Mouse (Mus musculus): ENCODE measurements around the gene Adcy2. TPM values are rescaled to one million over a fixed set of nuclear protein-coding genes. Genes with fewer than 3 reads are reported as not detected.

The Adcy2 gene
- polyA plus RNA-seq, 1 experiment from 2014 or later, result 0.98 TPM

DNA sequence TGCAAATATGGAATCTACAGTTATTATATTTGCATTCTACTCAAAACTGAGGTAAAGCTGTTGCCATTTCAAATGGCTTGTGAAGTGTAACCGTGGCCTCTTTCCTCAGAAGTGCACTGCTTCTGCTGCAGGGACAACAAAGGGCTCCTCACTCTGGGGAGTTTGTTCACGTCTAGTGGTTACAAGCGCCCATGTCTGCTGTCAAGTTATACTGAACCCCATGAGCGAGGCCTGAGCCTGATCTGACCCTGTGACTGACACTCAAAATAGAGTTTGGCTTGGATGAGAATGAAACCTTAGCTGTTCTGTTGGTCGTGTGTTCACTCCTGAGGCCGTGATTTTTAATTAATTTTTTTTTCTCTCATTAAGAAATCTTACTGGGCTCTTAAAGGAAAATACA, 38.8 kb downstream of the Adcy2 start:
- no peak for ATAC-seq (replicated peaks; ENCODE audit: insufficient number of reproducible peaks, insufficient read depth, low FRiP score, low read depth)
- Histone ChIP-seq H3K4me3 (no peak overlapping the region), H3K36me3 (no peaks in the 10 kb centered on the region), H3K27ac (no peak overlapping the region), H3K9me3 (replicated peaks) (no peaks in the 10 kb centered on the region), H3K9ac (no peak overlapping the region), H3K27me3 (no peaks in the 10 kb centered on the region), H3K4me2 (no peak overlapping the region), H3K4me1 (replicated peaks) (0 out of 2 replicates have a peak, but pooled peaks cover 2% of the 10 kb centered on the region)
- WGBS, result 76% methylated on average over 6 of the region's 6 CpGs

DNA sequence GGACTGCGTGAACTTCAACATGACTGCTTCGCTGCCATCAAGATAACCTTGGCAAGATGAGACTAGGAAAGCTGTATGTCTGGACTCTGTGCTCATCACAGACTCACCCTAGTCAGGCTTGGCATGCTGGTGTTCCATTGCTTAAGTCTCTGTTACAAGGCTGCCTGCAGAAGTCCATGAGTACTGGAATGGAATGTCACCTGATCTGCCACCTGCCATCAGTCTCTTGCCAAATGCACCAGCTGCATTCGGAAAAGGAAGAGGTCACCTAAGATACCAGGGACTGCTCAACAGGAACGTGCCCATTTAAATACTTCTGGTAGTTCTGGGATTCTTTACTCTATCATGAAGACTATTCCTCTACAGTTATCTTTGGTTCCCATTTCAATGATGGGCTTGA, 39.9 kb downstream of the Adcy2 start:
- H3K27me3 ChIP-seq, result no peaks in the 10 kb centered on the region
- WGBS, result 79% methylated on average over 4 of the region's 4 CpGs
- no peak for ATAC-seq (replicated peaks; ENCODE audit: insufficient number of reproducible peaks, insufficient read depth, low FRiP score, low read depth)

GRCm38 (mm10) chr13:68942735-68943134, 56.6 kb downstream of the Adcy2 start:
- Histone ChIP-seq H3K4me3 (no peak overlapping the region), H3K9me3 (replicated peaks) (no peaks in the 10 kb centered on the region), H3K4me2 (no peak overlapping the region), H3K27me3 (no peaks in the 10 kb centered on the region), H3K4me1 (replicated peaks) (no peaks in the 10 kb centered on the region), H3K9ac (no peak overlapping the region), H3K36me3 (no peaks in the 10 kb centered on the region), H3K27ac (no peak overlapping the region)
- no peak for ATAC-seq (replicated peaks; ENCODE audit: insufficient number of reproducible peaks, insufficient read depth, low FRiP score, low read depth)
- 61% methylated on average over 2 of the region's 2 CpGs for WGBS

More for the DNA sequence above, 39.9 kb downstream of the Adcy2 start:
- H3K4me1 ChIP-seq (replicated peaks), result 0 out of 2 replicates have a peak, but pooled peaks cover 2% of the 10 kb centered on the region
- no peaks in the 10 kb centered on the region for H3K9me3 ChIP-seq (replicated peaks)
- no peak overlapping the region for H3K27ac ChIP-seq
- H3K36me3 ChIP-seq, result no peaks in the 10 kb centered on the region
- H3K4me3 ChIP-seq, result no peak overlapping the region
- no peak overlapping the region for H3K9ac ChIP-seq
- no peak overlapping the region for H3K4me2 ChIP-seq

GRCm38 (mm10) chr13:68941429-68941828, 57.9 kb downstream of the Adcy2 start:
- no peak for ATAC-seq (replicated peaks; ENCODE audit: insufficient number of reproducible peaks, insufficient read depth, low FRiP score, low read depth)
- H3K27me3 ChIP-seq, result no peaks in the 10 kb centered on the region
- no peaks in the 10 kb centered on the region for H3K4me1 ChIP-seq (replicated peaks)
- no peak overlapping the region for H3K4me3 ChIP-seq
- no peaks in the 10 kb centered on the region for H3K36me3 ChIP-seq
- H3K4me2 ChIP-seq, result no peak overlapping the region
- WGBS, result 76% methylated on average over 1 of the region's 1 CpGs
- no peak overlapping the region for H3K9ac ChIP-seq
- no peak overlapping the region for H3K27ac ChIP-seq
- H3K9me3 ChIP-seq (replicated peaks), result no peaks in the 10 kb centered on the region

DNA sequence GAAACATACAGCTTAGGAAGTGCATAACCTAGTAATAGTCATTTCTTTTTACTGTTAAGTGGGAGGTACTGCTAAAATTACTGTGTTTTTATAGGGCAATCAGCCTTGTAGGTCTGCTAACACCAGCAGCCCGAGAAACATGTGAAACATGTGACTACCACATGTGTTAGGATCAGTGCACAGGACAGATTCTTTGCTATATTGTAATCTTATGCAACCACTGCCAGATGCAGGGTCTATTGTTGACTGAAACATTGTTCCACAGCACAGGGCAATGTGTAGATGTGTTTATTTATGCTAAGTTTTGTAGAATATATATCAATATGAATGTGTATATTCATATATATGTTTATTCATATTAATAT, 67.1 kb downstream of the Adcy2 start:
- Histone ChIP-seq H3K36me3 (no peaks in the 10 kb centered on the region), H3K4me2 (no peak overlapping the region), H3K4me1 (replicated peaks) (no peaks in the 10 kb centered on the region), H3K27ac (no peak overlapping the region), H3K9ac (no peak overlapping the region), H3K27me3 (no peaks in the 10 kb centered on the region), H3K9me3 (replicated peaks) (no peaks in the 10 kb centered on the region), H3K4me3 (no peak overlapping the region)
- WGBS, result 52% methylated on average over 1 of the region's 1 CpGs
- no peak for ATAC-seq (replicated peaks; ENCODE audit: insufficient number of reproducible peaks, insufficient read depth, low FRiP score, low read depth)

DNA sequence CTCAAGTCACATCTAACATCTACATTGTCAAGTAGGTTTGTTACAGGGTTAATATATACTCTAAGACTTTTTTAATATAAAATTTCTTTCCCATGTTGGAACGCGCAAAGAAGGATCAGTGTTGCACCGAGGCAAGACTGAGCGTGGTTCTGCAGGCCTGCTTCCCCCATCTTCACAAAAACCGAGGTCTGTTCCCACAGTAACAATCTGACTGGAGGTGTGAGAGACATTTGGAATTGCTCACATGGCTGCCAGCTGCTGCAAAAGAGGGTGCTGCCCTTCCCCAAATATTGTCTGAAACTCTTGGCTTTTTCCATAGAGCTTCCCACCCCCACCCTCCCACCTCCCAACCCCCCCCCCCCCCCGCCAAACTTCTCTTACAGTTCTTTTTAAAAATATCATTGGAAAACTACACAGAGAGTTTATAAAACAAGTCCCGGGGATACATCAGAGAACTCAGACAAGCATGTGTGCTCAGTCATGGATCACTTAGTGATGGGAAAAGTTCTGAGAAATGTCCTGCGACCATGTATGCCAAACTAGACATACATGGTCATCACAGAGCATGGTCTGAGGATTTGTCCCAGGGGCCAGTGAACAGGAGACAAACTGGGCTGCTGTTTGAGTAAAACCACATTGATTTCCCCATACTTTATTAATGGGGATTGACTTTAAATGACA, 67.6 kb downstream of the Adcy2 start:
- WGBS, result 67% methylated on average over 8 of the region's 8 CpGs
- no peaks in the 10 kb centered on the region for H3K4me1 ChIP-seq (replicated peaks)
- no peak overlapping the region for H3K4me3 ChIP-seq
- no peaks in the 10 kb centered on the region for H3K36me3 ChIP-seq
- no peaks in the 10 kb centered on the region for H3K27me3 ChIP-seq
- H3K27ac ChIP-seq, result no peak overlapping the region
- H3K9ac ChIP-seq, result no peak overlapping the region
- H3K4me2 ChIP-seq, result no peak overlapping the region
- no peaks in the 10 kb centered on the region for H3K9me3 ChIP-seq (replicated peaks)
- ATAC-seq (replicated peaks; ENCODE audit: insufficient number of reproducible peaks, insufficient read depth, low FRiP score, low read depth), result no peak

DNA sequence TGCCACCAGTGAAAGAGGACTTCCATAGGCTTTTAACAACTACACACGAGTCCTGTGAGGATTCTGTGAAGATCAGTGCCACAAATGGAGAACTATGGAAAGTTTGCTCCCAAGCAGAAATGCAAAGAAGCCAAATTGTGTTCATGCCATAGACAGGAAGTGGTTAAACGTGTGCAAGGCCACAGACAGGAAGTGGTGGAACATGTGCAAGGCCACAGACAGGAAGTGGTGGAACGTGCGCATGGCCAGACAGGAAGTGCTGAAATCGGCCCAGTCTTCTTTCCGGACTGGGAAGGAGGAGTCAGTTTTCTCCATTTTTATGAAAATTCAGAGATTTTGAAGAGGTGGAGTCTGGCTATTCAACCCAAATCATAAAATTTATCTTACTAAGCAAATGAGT, 70.9 kb downstream of the Adcy2 start:
- Histone ChIP-seq H3K4me2 (no peak overlapping the region), H3K4me1 (replicated peaks) (no peaks in the 10 kb centered on the region), H3K9me3 (replicated peaks) (no peaks in the 10 kb centered on the region), H3K27me3 (no peaks in the 10 kb centered on the region), H3K36me3 (no peaks in the 10 kb centered on the region), H3K27ac (no peak overlapping the region), H3K9ac (no peak overlapping the region), H3K4me3 (no peak overlapping the region)
- ATAC-seq (replicated peaks; ENCODE audit: insufficient number of reproducible peaks, insufficient read depth, low FRiP score, low read depth), result no peak
- 61% methylated on average over 6 of the region's 6 CpGs for WGBS

DNA sequence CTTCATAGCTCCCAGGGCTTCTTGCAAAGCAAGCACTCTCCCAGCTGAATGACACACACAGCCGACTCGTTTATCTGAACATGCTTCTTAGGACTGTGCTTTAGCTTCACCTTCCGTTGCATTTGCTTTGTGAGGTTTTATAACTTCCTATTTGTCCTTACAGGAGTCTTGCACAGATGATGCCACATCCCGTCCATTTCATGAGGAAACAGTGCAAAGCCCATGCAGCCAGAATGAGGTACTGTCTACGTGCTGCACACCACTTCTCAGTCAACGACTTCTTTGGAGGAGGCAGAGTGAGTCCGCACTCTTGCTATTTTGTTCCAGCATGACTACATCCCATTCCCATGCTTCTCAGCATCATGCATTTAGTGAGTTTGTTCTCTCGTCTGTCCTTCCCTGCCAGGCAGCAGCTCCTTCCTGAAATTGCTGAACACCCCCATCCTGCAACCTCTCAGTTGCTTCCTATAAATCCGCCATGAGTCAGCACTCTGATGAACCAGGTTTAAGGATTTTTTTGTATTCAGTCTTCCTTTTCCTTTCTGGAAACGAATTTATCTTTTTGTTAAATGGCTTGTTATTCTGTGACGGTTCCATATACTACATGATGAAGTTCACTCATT, 85.6 kb downstream of the Adcy2 start:
- no peak for ATAC-seq (replicated peaks; ENCODE audit: insufficient number of reproducible peaks, insufficient read depth, low FRiP score, low read depth)
- 72% methylated on average over 11 of the region's 11 CpGs for WGBS

GRCm38 (mm10) chr13:68906667-68907066, 92.7 kb downstream of the Adcy2 start:
- H3K9ac ChIP-seq, result no peak overlapping the region
- H3K4me1 ChIP-seq (replicated peaks), result no peaks in the 10 kb centered on the region
- no peak overlapping the region for H3K27ac ChIP-seq
- no peak overlapping the region for H3K4me2 ChIP-seq
- no peaks in the 10 kb centered on the region for H3K36me3 ChIP-seq
- H3K4me3 ChIP-seq, result no peak overlapping the region
- no peaks in the 10 kb centered on the region for H3K27me3 ChIP-seq
- no peak for ATAC-seq (replicated peaks; ENCODE audit: insufficient number of reproducible peaks, insufficient read depth, low FRiP score, low read depth)
- no peaks in the 10 kb centered on the region for H3K9me3 ChIP-seq (replicated peaks)
- 54% methylated on average over 1 of the region's 1 CpGs for WGBS

More for the DNA sequence above, 85.6 kb downstream of the Adcy2 start:
- Histone ChIP-seq H3K27me3 (no peaks in the 10 kb centered on the region), H3K4me1 (replicated peaks) (no peaks in the 10 kb centered on the region), H3K9me3 (replicated peaks) (no peaks in the 10 kb centered on the region), H3K9ac (no peak overlapping the region), H3K4me2 (no peak overlapping the region), H3K4me3 (no peak overlapping the region), H3K36me3 (no peaks in the 10 kb centered on the region), H3K27ac (no peak overlapping the region)

DNA sequence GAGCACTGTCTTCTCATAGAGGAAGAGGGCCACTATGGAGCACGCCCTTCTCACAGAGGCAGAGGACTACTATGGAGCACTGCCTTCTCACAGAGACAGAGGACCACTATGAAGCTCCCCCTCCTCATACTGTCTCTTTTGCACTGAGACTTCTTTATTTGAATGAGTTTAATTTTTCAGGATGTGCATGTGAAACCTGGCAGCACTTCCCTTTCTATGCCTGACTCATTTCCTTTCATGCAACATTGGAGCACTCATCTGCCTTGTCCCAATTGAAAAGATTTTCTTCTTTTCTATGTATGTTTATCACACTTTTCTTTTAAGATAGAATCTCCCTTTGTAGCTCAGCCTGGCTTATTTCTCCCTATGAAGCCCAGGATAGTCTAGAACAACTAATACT, 96.6 kb downstream of the Adcy2 start:
- no peak for ATAC-seq (replicated peaks; ENCODE audit: insufficient number of reproducible peaks, insufficient read depth, low FRiP score, low read depth)

GRCm38 (mm10) chr13:68889929-68890593, 109.3 kb downstream of the Adcy2 start:
- no peak for ATAC-seq (replicated peaks; ENCODE audit: insufficient number of reproducible peaks, insufficient read depth, low FRiP score, low read depth)
- no peaks in the 10 kb centered on the region for H3K4me1 ChIP-seq (replicated peaks)
- H3K4me2 ChIP-seq, result no peak overlapping the region
- no peaks in the 10 kb centered on the region for H3K27me3 ChIP-seq
- no peak overlapping the region for H3K27ac ChIP-seq
- 77% methylated on average over 9 of the region's 9 CpGs for WGBS
- H3K9me3 ChIP-seq (replicated peaks), result no peaks in the 10 kb centered on the region
- no peak overlapping the region for H3K4me3 ChIP-seq
- H3K9ac ChIP-seq, result no peak overlapping the region
- H3K36me3 ChIP-seq, result no peaks in the 10 kb centered on the region

More for the DNA sequence above, 96.6 kb downstream of the Adcy2 start:
- Histone ChIP-seq H3K4me1 (replicated peaks) (no peaks in the 10 kb centered on the region), H3K9me3 (replicated peaks) (no peaks in the 10 kb centered on the region), H3K27me3 (no peaks in the 10 kb centered on the region), H3K4me3 (no peak overlapping the region), H3K4me2 (no peak overlapping the region), H3K9ac (no peak overlapping the region), H3K27ac (no peak overlapping the region), H3K36me3 (no peaks in the 10 kb centered on the region)
- WGBS, result 78% methylated on average over 1 of the region's 1 CpGs
